Mouse (Mus musculus) A20 (cell line): ENCODE data around the gene Col7a1.

ENCODE experiments used
- DNase-seq: peaks from one replicate; pipeline ENCODE4 v3.0.0-alpha.2; 2011; ENCODE audit warnings: low read depth, low spot score

Gene Col7a1

GRCm38 (mm10) chr9:109016973-109017604 is 63.7 kb downstream of the Col7a1 start:
- no peak for DNase-seq

GRCm38 (mm10) chr9:109021428-109021827 is 68.0 kb downstream of the Col7a1 start:
- DNase-seq: no peak

GRCm38 (mm10) chr9:109022866-109023685 is 69.7 kb downstream of the Col7a1 start:
- DNase-seq: no peak

GRCm38 (mm10) chr9:109027521-109027920 is 74.1 kb downstream of the Col7a1 start:
- no peak for DNase-seq

GRCm38 (mm10) chr9:109028421-109028820 is 75.0 kb downstream of the Col7a1 start:
- no peak for DNase-seq

GRCm38 (mm10) chr9:109028919-109029318 is 75.5 kb downstream of the Col7a1 start:
- DNase-seq: no peak

- no peak for DNase-seq
Observed at GRCm38 (mm10) chr9:109030312-109030711, 76.9 kb downstream of the Col7a1 start.

- no peak for DNase-seq
Observed at GRCm38 (mm10) chr9:109031001-109031400, 77.6 kb downstream of the Col7a1 start.

GRCm38 (mm10) chr9:109031686-109032085 is 78.3 kb downstream of the Col7a1 start:
- DNase-seq: no peak

- no peak for DNase-seq
Observed at GRCm38 (mm10) chr9:109032435-109032834, 79.0 kb downstream of the Col7a1 start.
